Comparison of ENCODE assay signal across 23 mouse cellular contexts in the genomic region with DNA sequence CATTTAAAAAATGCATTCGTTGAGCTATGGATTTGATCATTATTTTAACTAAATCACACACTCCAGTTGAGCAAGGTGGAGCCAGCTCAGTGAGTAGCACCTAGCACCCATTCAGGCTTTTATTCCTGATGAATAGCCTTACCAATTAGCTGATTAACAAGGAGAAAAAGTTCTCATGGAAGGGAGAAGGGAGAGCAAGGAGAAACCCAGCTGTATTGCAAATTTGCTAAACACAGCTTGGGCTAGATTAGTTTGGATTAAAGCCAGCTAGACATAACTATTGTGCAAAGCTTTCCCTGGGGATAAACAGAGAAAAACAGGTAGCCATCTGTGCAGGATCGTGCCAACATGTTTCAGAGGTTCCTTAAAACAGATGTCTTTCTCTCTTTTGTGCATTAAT. TPM values are rescaled to one million over a fixed set of nuclear protein-coding genes. Genes with fewer than 3 reads are reported as not detected.
DNase-seq lines count a peak whose midpoint lies in the region; ATAC-seq and TF ChIP-seq lines count a peak whose summit lies in the region.
"Had no signal": no experiment of that assay in that cellular context is flagged by ENCODE, and none has a peak within 500 bp of the region (broad histone marks: within the 10 kb centered on the region; RNA-seq: fewer than 3 reads in every experiment).

No protein-coding gene starts in this region.

- no peak for TF ChIP-seq CTCF in hindbrain, postnatal 0 days (IDR thresholded peaks at IDR 0.05; ENCODE audit: low read depth)
- TF ChIP-seq CTCF in kidney, adult 2 months (conservative IDR thresholded peaks at IDR 0.05; ENCODE audit: insufficient read depth, insufficient read length, low read depth, low read length): no peak

- ATAC-seq in hindbrain, postnatal 0 days: peak; percentile 47; the same call in 1 of the 2 replicates
- ATAC-seq in forebrain, embryonic 14.5 days: peak; percentile 93
- ATAC-seq in megakaryocyte progenitor cell, adult 5-6 weeks (replicated peaks; ENCODE audit: poor library complexity): no peak
- ATAC-seq: CD4-positive, CD25-positive, alpha-beta regulatory T cell, adult 4 months; intestine, postnatal 0 days; liver, embryonic 12.5 days had no signal

- no peak overlapping the region for H3K27ac ChIP-seq in hindbrain, postnatal 0 days
- no peak overlapping the region for H3K27ac ChIP-seq in hindbrain, embryonic 10.5 days
- H3K27ac ChIP-seq in forebrain, embryonic 14.5 days (ENCODE audit: low read depth, low read length): no peak overlapping the region
- H3K27ac ChIP-seq in kidney, adult 2 months (ENCODE audit: insufficient read depth, low read depth, low read length): no peak overlapping the region
- H3K27ac ChIP-seq: heart, adult 2 months; kidney, embryonic 15.5 days; limb, embryonic 12.5 days; liver, embryonic 12.5 days had no signal

- WGBS in hindbrain, postnatal 0 days: 46% methylated on average over 2 of the region's 2 CpGs
- WGBS in hindbrain, embryonic 10.5 days: 75% methylated on average over 2 of the region's 2 CpGs
- 21% methylated on average over 2 of the region's 2 CpGs for WGBS in forebrain, embryonic 14.5 days
- WGBS in kidney, adult 2 months: 57% methylated on average over 2 of the region's 2 CpGs

- H3K36me3 ChIP-seq in hindbrain, postnatal 0 days (ENCODE audit: insufficient read depth, low read length): no peaks in the 10 kb centered on the region
- no peaks in the 10 kb centered on the region for H3K36me3 ChIP-seq in hindbrain, embryonic 10.5 days
- H3K36me3 ChIP-seq in forebrain, embryonic 14.5 days (ENCODE audit: control insufficient read depth, insufficient read depth, low read length): no peaks in the 10 kb centered on the region
- no peaks in the 10 kb centered on the region for H3K36me3 ChIP-seq in kidney, adult 2 months (ENCODE audit: control insufficient read depth, insufficient read depth, low read length)
- H3K36me3 ChIP-seq: kidney, embryonic 15.5 days; limb, embryonic 12.5 days; liver, embryonic 12.5 days had no signal

- no peak overlapping the region for H3K4me3 ChIP-seq in hindbrain, postnatal 0 days (ENCODE audit: low read length)
- no peak overlapping the region for H3K4me3 ChIP-seq in hindbrain, embryonic 10.5 days
- no peak overlapping the region for H3K4me3 ChIP-seq in forebrain, embryonic 14.5 days (ENCODE audit: low read depth, low read length)
- H3K4me3 ChIP-seq in kidney, adult 2 months (ENCODE audit: insufficient read depth, low read depth, low read length): no peak overlapping the region
- H3K4me3 ChIP-seq: heart, adult 2 months; kidney, embryonic 15.5 days; limb, embryonic 12.5 days; liver, embryonic 12.5 days; megakaryocyte, embryonic 14.5 days had no signal

- H3K4me1 ChIP-seq in hindbrain, postnatal 0 days (ENCODE audit: insufficient read depth, low read length): no peaks in the 10 kb centered on the region
- no peaks in the 10 kb centered on the region for H3K4me1 ChIP-seq in hindbrain, embryonic 10.5 days (replicated peaks)
- H3K4me1 ChIP-seq in forebrain, embryonic 14.5 days (ENCODE audit: control insufficient read depth, insufficient read depth, low read length): peaks cover 3% of the 10 kb centered on the region; the same call in 1 of the 2 replicates
- no peaks in the 10 kb centered on the region for H3K4me1 ChIP-seq in kidney, adult 2 months (ENCODE audit: control insufficient read depth, insufficient read depth, low read length)
- H3K4me1 ChIP-seq: kidney, embryonic 15.5 days; liver, embryonic 12.5 days; megakaryocyte, embryonic 14.5 days had no signal

- TF ChIP-seq POLR2A in kidney, adult 2 months (IDR thresholded peaks at IDR 0.05; ENCODE audit: low read depth, low read length): no peak

- H3K9me3 ChIP-seq in hindbrain, postnatal 0 days (ENCODE audit: low read length): no peaks in the 10 kb centered on the region; the same call in 1 of the 2 replicates
- H3K9me3 ChIP-seq in hindbrain, embryonic 10.5 days: no peaks in the 10 kb centered on the region
- no peaks in the 10 kb centered on the region for H3K9me3 ChIP-seq in forebrain, embryonic 14.5 days (replicated peaks; ENCODE audit: control insufficient read depth, low read length)
- H3K9me3 ChIP-seq: kidney, embryonic 15.5 days; limb, embryonic 12.5 days; liver, embryonic 12.5 days; megakaryocyte, embryonic 14.5 days had no signal

- peak; percentile 5 to 27 for DNase-seq in cerebellum, postnatal 10 days
- no peak for DNase-seq in cerebellum, adult 11 months
- peak; percentile 76 for DNase-seq in hindbrain, postnatal 0 days (ENCODE audit: low spot score)
- DNase-seq in hindbrain, embryonic 10.5 days (ENCODE audit: low spot score): no peak
- DNase-seq in MN1 (ENCODE audit: low spot score): peak; percentile 21
- DNase-seq in forebrain, embryonic 14.5 days (ENCODE audit: low spot score): peak; percentile 84
- no peak for DNase-seq in kidney, adult 2 months
- DNase-seq: adrenal gland, postnatal 36 days; gastrocnemius, postnatal 36 days; heart, adult 2 months; kidney, postnatal 36 days; layer of hippocampus, postnatal 36 days; lung, adult 18-20 months; lung, postnatal 10 days; right cerebral cortex, postnatal 4 days; thymus, postnatal 25 days had no signal

- no peaks in the 10 kb centered on the region for H3K27me3 ChIP-seq in hindbrain, postnatal 0 days (ENCODE audit: insufficient read depth, low read length)
- no peaks in the 10 kb centered on the region for H3K27me3 ChIP-seq in hindbrain, embryonic 10.5 days (ENCODE audit: insufficient read depth, poor library complexity, severe bottlenecking)
- H3K27me3 ChIP-seq in forebrain, embryonic 14.5 days (replicated peaks; ENCODE audit: control insufficient read depth, insufficient read depth, low read length): no peaks in the 10 kb centered on the region
- no peaks in the 10 kb centered on the region for H3K27me3 ChIP-seq in kidney, adult 2 months (replicated peaks; ENCODE audit: control insufficient read depth, insufficient read depth, low read length)
- H3K27me3 ChIP-seq: kidney, embryonic 15.5 days; limb, embryonic 12.5 days; liver, embryonic 12.5 days; megakaryocyte, embryonic 14.5 days had no signal

- no peak overlapping the region for H3K9ac ChIP-seq in hindbrain, postnatal 0 days (replicated peaks; ENCODE audit: low read length)
- no peak overlapping the region for H3K9ac ChIP-seq in forebrain, embryonic 14.5 days (ENCODE audit: low read length)
- H3K9ac ChIP-seq: kidney, embryonic 15.5 days; limb, embryonic 12.5 days; liver, embryonic 12.5 days had no signal

- no peak overlapping the region for H3K4me2 ChIP-seq in hindbrain, postnatal 0 days (ENCODE audit: low read depth, low read length)
- no peak overlapping the region for H3K4me2 ChIP-seq in forebrain, embryonic 14.5 days (ENCODE audit: low read length)
- H3K4me2 ChIP-seq: kidney, embryonic 15.5 days; limb, embryonic 12.5 days; liver, embryonic 12.5 days had no signal

RNA-seq across cellular contexts. Expression of a gene that starts 22.5 kb away (rescaled TPM):
- total RNA-seq in hindbrain, postnatal 0 days (2014; rRNA removed): 7.6 and 10.2 TPM in 2 replicates
- 22.1 and 22.5 TPM in 2 replicates for polyA plus RNA-seq in hindbrain, postnatal 0 days (2015; fragmentation: Nextera tagmentation; extraction: Ambion mirVana)
- polyA plus RNA-seq in hindbrain, embryonic 10.5 days (2016; fragmentation: Nextera tagmentation; extraction: Ambion mirVana): 14.4 and 14.5 TPM in 2 replicates
- 11.8 and 13.7 TPM in 2 replicates for polyA plus RNA-seq in forebrain, embryonic 14.5 days (2014; fragmentation: Nextera tagmentation; extraction: Ambion mirVana)
- 8.9 and 16.0 TPM in 2 replicates for polyA plus RNA-seq in kidney, adult 2 months (2012; rRNA removed)
- 22.3 and 24.1 TPM in 2 replicates for total RNA-seq in megakaryocyte progenitor cell, adult 5-6 weeks (2015)
- total RNA-seq in megakaryocyte progenitor cell, adult 5-6 weeks (2017): 19.4 and 23.8 TPM in 2 replicates

Comparison
In these comparisons a context has a peak if more than half of its experiments do, and no peak if none do; other contexts are left out.
1. DNase-seq: peak in cerebellum, postnatal 10 days (2 of 2), hindbrain, postnatal 0 days (single experiment), MN1 (single experiment) and forebrain, embryonic 14.5 days (single experiment); none in cerebellum, adult 11 months (single experiment), hindbrain, embryonic 10.5 days (single experiment) and kidney, adult 2 months (single experiment).